Mouse (Mus musculus) embryonic facial prominence, embryonic 13.5 days (tissue): ENCODE data around the gene Slc43a3. TPM values are rescaled to one million over a fixed set of nuclear protein-coding genes. Genes with fewer than 3 reads are reported as not detected.

Experiments
- ATAC-seq: fragments of 200-750 bp; cut with Nextera tagmentation; 2 replicates; pipeline ENCODE4 v1.8.0; 2017; ENCODE audit warnings: low read depth; ENCODE audit not compliant: insufficient number of reproducible peaks, insufficient read depth, low FRiP score, low TSS enrichment
- H3K27ac ChIP-seq: fragments of 300-500 bp; sonication (generic); 2 replicates; pipeline ENCODE4 v1.5.1; 2015; ENCODE audit warnings: moderate library complexity, mild to moderate bottlenecking, inconsistent platforms
- H3K27me3 ChIP-seq: fragments of 300-500 bp; sonication (generic); 2 replicates; pipeline ENCODE4 v1.6.1; 2015; ENCODE audit warnings: mild to moderate bottlenecking, inconsistent platforms
- H3K36me3 ChIP-seq: fragments of 300-500 bp; sonication (generic); 2 replicates; pipeline ENCODE4 v1.6.1; 2015; ENCODE audit warnings: mild to moderate bottlenecking, inconsistent platforms
- H3K4me1 ChIP-seq: fragments of 300-500 bp; sonication (generic); 2 replicates; pipeline ENCODE4 v1.6.1; 2015; ENCODE audit warnings: inconsistent platforms
- H3K4me2 ChIP-seq: fragments of 300-500 bp; sonication (generic); 2 replicates; pipeline ENCODE4 v1.6.1; 2015; ENCODE audit warnings: moderate library complexity, mild to moderate bottlenecking, inconsistent platforms
- H3K4me3 ChIP-seq: fragments of 300-500 bp; sonication (generic); 2 replicates; pipeline ENCODE4 v1.5.1; 2015; ENCODE audit warnings: mild to moderate bottlenecking, inconsistent platforms
- H3K9ac ChIP-seq: fragments of 300-500 bp; sonication (generic); 2 replicates; pipeline ENCODE4 v1.6.1; 2015; ENCODE audit warnings: mild to moderate bottlenecking, inconsistent platforms
- H3K9me3 ChIP-seq: fragments of 300-500 bp; sonication (generic); 2 replicates; pipeline ENCODE4 v1.6.1; 2016; ENCODE audit warnings: inconsistent platforms
- WGBS: fragments of 180-500 bp; shearing (Covaris S2); methylation state at CpG from one replicate; pipeline ENCODE4 v1.1.7; 2015; ENCODE audit warnings: mixed read lengths; 5-methylcytosine and 5-hydroxymethylcytosine counted together
- microRNA-seq: library from miRNA; unstranded; fragments of <30 nt; microRNA quantifications from one replicate; pipeline ENCODE4, GENCODE M21; 2016
- polyA plus RNA-seq: library from polyadenylated mRNA; unstranded; fragments of >200 nt; fragmentation: Nextera tagmentation; extraction: Ambion mirVana; gene quantifications from 2 replicates; pipeline ENCODE4 v1.2.1, GENCODE M21; 2015

The Slc43a3 gene
- polyA plus RNA-seq, 1 experiment from 2014 or later = 32.7 TPM

GRCm38 (mm10) chr2:85001497-85001896 lies 65.1 kb downstream of the Slc43a3 start:
- H3K4me3 ChIP-seq = no peak overlapping the region
- no peaks in the 10 kb centered on the region for H3K9me3 ChIP-seq
- ATAC-seq = no peak
- H3K27ac ChIP-seq = no peak overlapping the region
- no peak overlapping the region for H3K9ac ChIP-seq
- no peak overlapping the region for H3K4me2 ChIP-seq
- H3K4me1 ChIP-seq = no peaks in the 10 kb centered on the region
- WGBS = 77% methylated on average over 13 of the region's 13 CpGs
- no peaks in the 10 kb centered on the region for H3K36me3 ChIP-seq
- H3K27me3 ChIP-seq = no peaks in the 10 kb centered on the region

- H3K36me3 ChIP-seq = no peaks in the 10 kb centered on the region
- H3K4me2 ChIP-seq = no peak overlapping the region
- no peaks in the 10 kb centered on the region for H3K27me3 ChIP-seq
- H3K9me3 ChIP-seq = no peaks in the 10 kb centered on the region
- no peak for ATAC-seq
- H3K4me3 ChIP-seq = no peak overlapping the region
- H3K4me1 ChIP-seq = no peaks in the 10 kb centered on the region
- H3K9ac ChIP-seq = no peak overlapping the region
- no peak overlapping the region for H3K27ac ChIP-seq
- WGBS = 71% methylated on average over 8 of the region's 8 CpGs
Measured at GRCm38 (mm10) chr2:85002575-85002974, 66.2 kb downstream of the Slc43a3 start.

GRCm38 (mm10) chr2:85004341-85004740 lies 68.0 kb downstream of the Slc43a3 start:
- no peak for ATAC-seq
- 79% methylated on average over 4 of the region's 4 CpGs for WGBS
- Histone ChIP-seq H3K4me2 (no peak overlapping the region), H3K4me1 (no peaks in the 10 kb centered on the region), H3K27me3 (no peaks in the 10 kb centered on the region; the same call in 1 of the 2 replicates), H3K36me3 (no peaks in the 10 kb centered on the region), H3K9ac (no peak overlapping the region), H3K9me3 (no peaks in the 10 kb centered on the region), H3K4me3 (no peak overlapping the region), H3K27ac (no peak overlapping the region)

GRCm38 (mm10) chr2:85006600-85006999 lies 70.2 kb downstream of the Slc43a3 start:
- no peak overlapping the region for H3K27ac ChIP-seq
- H3K9me3 ChIP-seq = no peaks in the 10 kb centered on the region
- no peaks in the 10 kb centered on the region for H3K36me3 ChIP-seq
- no peaks in the 10 kb centered on the region for H3K4me1 ChIP-seq
- no peaks in the 10 kb centered on the region; the same call in 1 of the 2 replicates for H3K27me3 ChIP-seq
- ATAC-seq = no peak
- no peak overlapping the region for H3K4me3 ChIP-seq
- no peak overlapping the region for H3K4me2 ChIP-seq
- 81% methylated on average over 7 of the region's 7 CpGs for WGBS
- H3K9ac ChIP-seq = no peak overlapping the region

- Histone ChIP-seq H3K4me3 (no peak overlapping the region), H3K27me3 (no peaks in the 10 kb centered on the region; the same call in 1 of the 2 replicates), H3K9me3 (no peaks in the 10 kb centered on the region), H3K9ac (no peak overlapping the region), H3K4me2 (no peak overlapping the region), H3K36me3 (no peaks in the 10 kb centered on the region), H3K4me1 (no peaks in the 10 kb centered on the region), H3K27ac (no peak overlapping the region)
- ATAC-seq = no peak
- WGBS = 21% methylated on average over 4 of the region's 4 CpGs
Measured at GRCm38 (mm10) chr2:85007729-85008128, 71.3 kb downstream of the Slc43a3 start.

Small RNAs within 50 kb of the gene (microRNA-seq; reads per million reads assigned to microRNA genes)
- not detected for gene Gm24332

Other genes starting within 250 kb of the Slc43a3 start
- gene Zdhhc5, start 221.4 kb upstream of the Slc43a3 start, polyA plus RNA-seq = 25.2 and 29.6 TPM in 2 replicates
- 32.7 and 39.0 TPM in 2 replicates for gene Clp1, start 209.2 kb upstream of the Slc43a3 start, polyA plus RNA-seq
- 9.8 and 12.1 TPM in 2 replicates for gene Ypel4, start 202.5 kb upstream of the Slc43a3 start, polyA plus RNA-seq
- 8.6 and 9.6 TPM in 2 replicates for gene Gm19426, start 192.9 kb upstream of the Slc43a3 start, polyA plus RNA-seq
- 26.0 and 31.3 TPM in 2 replicates for gene Serping1, start 161.1 kb upstream of the Slc43a3 start, polyA plus RNA-seq
- gene Ube2l6, start 137.8 kb upstream of the Slc43a3 start, polyA plus RNA-seq = 28.1 and 32.7 TPM in 2 replicates
- 0.18 TPM in 1 of 2 replicates, not detected in the other for gene Smtnl1, start 113.9 kb upstream of the Slc43a3 start, polyA plus RNA-seq
- gene Timm10, start 109.6 kb upstream of the Slc43a3 start, polyA plus RNA-seq = 40.4 and 47.6 TPM in 2 replicates
- 16.5 and 17.0 TPM in 2 replicates for gene Slc43a1, start 97.7 kb upstream of the Slc43a3 start, polyA plus RNA-seq
- 1.0 and 1.3 TPM in 2 replicates for gene Rtn4rl2, start 49.9 kb upstream of the Slc43a3 start, polyA plus RNA-seq
- gene Prg2, start 43.9 kb downstream of the Slc43a3 start, polyA plus RNA-seq = 0.44 and 0.94 TPM in 2 replicates
- gene Prg3, start 51.6 kb downstream of the Slc43a3 start, polyA plus RNA-seq = 0.66 TPM in 1 of 2 replicates, not detected in the other
- gene Ssrp1, start 100.7 kb downstream of the Slc43a3 start, polyA plus RNA-seq = 291 and 303 TPM in 2 replicates
- gene P2rx3, start 100.9 kb downstream of the Slc43a3 start, polyA plus RNA-seq = 1.1 and 1.6 TPM in 2 replicates
- gene Tnks1bp1, start 111.4 kb downstream of the Slc43a3 start, polyA plus RNA-seq = 35.5 and 42.2 TPM in 2 replicates
- 47.2 and 50.1 TPM in 2 replicates for gene Aplnr, start 199.6 kb downstream of the Slc43a3 start, polyA plus RNA-seq